Comparison of ENCODE assay signal across 28 mouse cellular contexts in the genomic region with DNA sequence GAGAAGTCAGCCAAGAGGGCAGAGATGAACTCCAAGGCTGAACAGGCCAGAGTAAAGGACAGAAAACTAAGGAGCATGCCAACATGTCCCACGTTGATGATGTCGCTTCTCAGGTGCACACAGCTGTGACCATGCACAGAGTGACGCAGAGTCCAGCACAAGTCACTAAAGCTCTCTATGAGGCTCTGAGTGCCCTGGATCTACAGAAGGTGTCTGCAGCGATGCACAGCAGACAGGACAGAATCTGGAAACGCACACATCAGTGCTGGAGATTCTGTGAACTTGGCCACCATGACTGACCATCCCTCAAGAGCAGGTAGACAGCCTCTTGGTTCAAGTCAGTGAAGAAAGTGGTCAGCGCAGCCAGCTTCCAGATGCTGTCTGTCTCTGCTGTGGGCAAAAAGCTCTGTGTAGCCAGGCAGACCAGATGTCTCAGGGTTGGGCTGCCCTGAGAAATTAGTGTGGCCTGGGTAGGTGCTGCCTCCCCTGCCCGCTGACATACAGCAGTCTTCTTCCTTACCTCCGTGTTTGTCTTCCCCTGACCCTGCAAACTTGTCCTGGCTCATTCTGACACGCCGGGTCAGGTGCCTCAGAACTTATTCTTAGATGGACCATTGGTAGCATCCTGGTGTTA. TPM values are rescaled to one million over a fixed set of nuclear protein-coding genes. Genes with fewer than 3 reads are reported as not detected.
DNase-seq lines count a peak whose midpoint lies in the region; ATAC-seq lines count a peak whose summit lies in the region.
"Had no signal": no experiment of that assay in that cellular context is flagged by ENCODE, and none has a peak within 500 bp of the region (broad histone marks: within the 10 kb centered on the region; RNA-seq: fewer than 3 reads in every experiment).

No protein-coding gene starts in this region.

- H3K36me3 ChIP-seq in forebrain, embryonic 15.5 days = no peaks in the 10 kb centered on the region
- no peaks in the 10 kb centered on the region for H3K36me3 ChIP-seq in forebrain, embryonic 12.5 days (replicated peaks)
- no peaks in the 10 kb centered on the region for H3K36me3 ChIP-seq in limb, embryonic 15.5 days
- H3K36me3 ChIP-seq in limb, embryonic 10.5 days = no peaks in the 10 kb centered on the region
- H3K36me3 ChIP-seq in embryonic facial prominence, embryonic 10.5 days (replicated peaks) = no peaks in the 10 kb centered on the region
- H3K36me3 ChIP-seq in midbrain, embryonic 14.5 days (ENCODE audit: control insufficient read depth, insufficient read depth, low read length) = no peaks in the 10 kb centered on the region
- H3K36me3 ChIP-seq: embryonic facial prominence, embryonic 12.5 days; embryonic facial prominence, embryonic 15.5 days; heart, embryonic 12.5 days; heart, embryonic 15.5 days; hindbrain, embryonic 10.5 days; hindbrain, embryonic 13.5 days; intestine, embryonic 15.5 days had no signal

- no peak overlapping the region for H3K27ac ChIP-seq in forebrain, embryonic 15.5 days (replicated peaks)
- H3K27ac ChIP-seq in forebrain, embryonic 12.5 days = no peak overlapping the region; the same call in 1 of the 2 replicates
- H3K27ac ChIP-seq in limb, embryonic 15.5 days = no peak overlapping the region
- H3K27ac ChIP-seq in limb, embryonic 10.5 days = no peak overlapping the region
- 0 out of 2 replicates have a peak overlapping the region, but pooled peaks have one; percentile 14 for H3K27ac ChIP-seq in embryonic facial prominence, embryonic 10.5 days (replicated peaks)
- H3K27ac ChIP-seq in midbrain, embryonic 14.5 days (replicated peaks; ENCODE audit: low read depth, low read length) = 0 out of 2 replicates have a peak overlapping the region, but pooled peaks have one; percentile 5
- H3K27ac ChIP-seq: embryonic facial prominence, embryonic 12.5 days; embryonic facial prominence, embryonic 15.5 days; forebrain, embryonic 13.5 days; heart, embryonic 15.5 days; hindbrain, embryonic 10.5 days; hindbrain, embryonic 13.5 days; intestine, embryonic 15.5 days had no signal

- H3K9ac ChIP-seq in forebrain, embryonic 15.5 days (replicated peaks) = no peak overlapping the region
- H3K9ac ChIP-seq in forebrain, embryonic 12.5 days = no peak overlapping the region
- no peak overlapping the region for H3K9ac ChIP-seq in limb, embryonic 15.5 days
- H3K9ac ChIP-seq in midbrain, embryonic 14.5 days (replicated peaks; ENCODE audit: low read length) = no peak overlapping the region
- H3K9ac ChIP-seq: embryonic facial prominence, embryonic 12.5 days; embryonic facial prominence, embryonic 15.5 days; forebrain, embryonic 13.5 days; heart, embryonic 12.5 days; heart, embryonic 15.5 days; hindbrain, embryonic 13.5 days; intestine, embryonic 15.5 days had no signal

- H3K4me2 ChIP-seq in forebrain, embryonic 15.5 days (replicated peaks) = no peak overlapping the region
- H3K4me2 ChIP-seq in forebrain, embryonic 12.5 days = no peak overlapping the region
- no peak overlapping the region for H3K4me2 ChIP-seq in limb, embryonic 15.5 days
- no peak overlapping the region for H3K4me2 ChIP-seq in midbrain, embryonic 14.5 days (ENCODE audit: low read length)
- H3K4me2 ChIP-seq: embryonic facial prominence, embryonic 12.5 days; embryonic facial prominence, embryonic 15.5 days; forebrain, embryonic 13.5 days; heart, embryonic 12.5 days; heart, embryonic 15.5 days; hindbrain, embryonic 13.5 days; intestine, embryonic 15.5 days had no signal

- no peak for DNase-seq in limb, embryonic 10.5 days (ENCODE audit: low spot score)
- DNase-seq in embryonic facial prominence, embryonic 10.5 days (ENCODE audit: low spot score) = no peak
- DNase-seq in midbrain, embryonic 14.5 days = no peak
- no peak for DNase-seq in gastrocnemius, postnatal 10 days
- DNase-seq in adrenal gland, postnatal 36 days = no peak
- DNase-seq: adrenal gland, adult 8-10 months; adrenal gland, postnatal 25 days; B cell, adult 2 months; cerebellum, adult 18-20 months; cerebellum, adult 9-10 months; cerebellum, postnatal 14 days; gastrocnemius, postnatal 36 days; heart, postnatal 10 days; heart, postnatal 36 days had no signal

- no peak overlapping the region for H3K4me3 ChIP-seq in forebrain, embryonic 15.5 days
- no peak overlapping the region for H3K4me3 ChIP-seq in forebrain, embryonic 12.5 days (replicated peaks)
- no peak overlapping the region for H3K4me3 ChIP-seq in limb, embryonic 15.5 days
- no peak overlapping the region for H3K4me3 ChIP-seq in limb, embryonic 10.5 days
- H3K4me3 ChIP-seq in embryonic facial prominence, embryonic 10.5 days = no peak overlapping the region
- no peak overlapping the region for H3K4me3 ChIP-seq in midbrain, embryonic 14.5 days (replicated peaks; ENCODE audit: low read depth, low read length)
- H3K4me3 ChIP-seq: embryonic facial prominence, embryonic 12.5 days; embryonic facial prominence, embryonic 15.5 days; forebrain, embryonic 13.5 days; heart, embryonic 12.5 days; heart, embryonic 15.5 days; hindbrain, embryonic 10.5 days; hindbrain, embryonic 13.5 days; intestine, embryonic 15.5 days had no signal

- ATAC-seq in forebrain, embryonic 15.5 days (replicated peaks) = peak; percentile 38; the same call in 1 of the 2 replicates
- ATAC-seq in forebrain, embryonic 12.5 days (ENCODE audit: low FRiP score) = no peak
- 0 out of 2 replicates have a peak, but pooled peaks have one; percentile 61 for ATAC-seq in limb, embryonic 15.5 days (ENCODE audit: insufficient number of reproducible peaks, low FRiP score, low TSS enrichment, low read depth)
- no peak for ATAC-seq in midbrain, embryonic 14.5 days (ENCODE audit: low FRiP score, low TSS enrichment)
- ATAC-seq: hindbrain, embryonic 16.5 days; intestine, embryonic 15.5 days had no signal

- H3K27me3 ChIP-seq in forebrain, embryonic 15.5 days = no peaks in the 10 kb centered on the region
- H3K27me3 ChIP-seq in forebrain, embryonic 12.5 days = no peaks in the 10 kb centered on the region
- H3K27me3 ChIP-seq in limb, embryonic 15.5 days = no peaks in the 10 kb centered on the region
- no peaks in the 10 kb centered on the region for H3K27me3 ChIP-seq in limb, embryonic 10.5 days (ENCODE audit: low read depth, poor library complexity, severe bottlenecking)
- no peaks in the 10 kb centered on the region for H3K27me3 ChIP-seq in embryonic facial prominence, embryonic 10.5 days (replicated peaks; ENCODE audit: low read depth, poor library complexity, severe bottlenecking)
- no peaks in the 10 kb centered on the region for H3K27me3 ChIP-seq in midbrain, embryonic 14.5 days (ENCODE audit: control insufficient read depth, insufficient read depth, low read length)
- H3K27me3 ChIP-seq: embryonic facial prominence, embryonic 12.5 days; forebrain, embryonic 13.5 days; heart, embryonic 12.5 days; heart, embryonic 15.5 days; hindbrain, embryonic 13.5 days; intestine, embryonic 15.5 days had no signal

- WGBS in forebrain, embryonic 15.5 days = 86% methylated on average over 10 of the region's 10 CpGs
- 85% methylated on average over 10 of the region's 10 CpGs for WGBS in forebrain, embryonic 12.5 days
- WGBS in limb, embryonic 15.5 days = 83% methylated on average over 10 of the region's 10 CpGs
- 81% methylated on average over 10 of the region's 10 CpGs for WGBS in limb, embryonic 10.5 days
- WGBS in embryonic facial prominence, embryonic 10.5 days = 86% methylated on average over 10 of the region's 10 CpGs
- 84% methylated on average over 10 of the region's 10 CpGs for WGBS in midbrain, embryonic 14.5 days

- H3K9me3 ChIP-seq in forebrain, embryonic 15.5 days = no peaks in the 10 kb centered on the region
- no peaks in the 10 kb centered on the region for H3K9me3 ChIP-seq in forebrain, embryonic 12.5 days
- H3K9me3 ChIP-seq in limb, embryonic 15.5 days = no peaks in the 10 kb centered on the region
- H3K9me3 ChIP-seq in limb, embryonic 10.5 days (replicated peaks) = no peaks in the 10 kb centered on the region
- no peaks in the 10 kb centered on the region for H3K9me3 ChIP-seq in embryonic facial prominence, embryonic 10.5 days
- H3K9me3 ChIP-seq in midbrain, embryonic 14.5 days (ENCODE audit: control insufficient read depth, low read length) = no peaks in the 10 kb centered on the region
- H3K9me3 ChIP-seq: embryonic facial prominence, embryonic 12.5 days; embryonic facial prominence, embryonic 15.5 days; forebrain, embryonic 13.5 days; heart, embryonic 12.5 days; heart, embryonic 15.5 days; hindbrain, embryonic 10.5 days; hindbrain, embryonic 13.5 days; intestine, embryonic 15.5 days had no signal

- H3K4me1 ChIP-seq in forebrain, embryonic 15.5 days = peaks cover 17% of the 10 kb centered on the region
- peaks cover 13% of the 10 kb centered on the region for H3K4me1 ChIP-seq in forebrain, embryonic 12.5 days
- 0 out of 2 replicates have a peak, but pooled peaks cover 2% of the 10 kb centered on the region for H3K4me1 ChIP-seq in limb, embryonic 15.5 days
- peaks cover 24% of the 10 kb centered on the region for H3K4me1 ChIP-seq in limb, embryonic 10.5 days
- H3K4me1 ChIP-seq in embryonic facial prominence, embryonic 10.5 days = peaks cover 14% of the 10 kb centered on the region
- peaks cover 7% of the 10 kb centered on the region for H3K4me1 ChIP-seq in midbrain, embryonic 14.5 days (ENCODE audit: control insufficient read depth, insufficient read depth, low read length)
- H3K4me1 ChIP-seq: embryonic facial prominence, embryonic 15.5 days; intestine, embryonic 15.5 days had no signal

RNA-seq across cellular contexts. Expression of a gene that starts 43.8 kb away (rescaled TPM):
- polyA plus RNA-seq in forebrain, embryonic 15.5 days (2015; fragmentation: Nextera tagmentation; extraction: Ambion mirVana) = 0.04 TPM in 2 replicates
- 0.08 TPM in 1 of 2 replicates, not detected in the other for polyA plus RNA-seq in forebrain, embryonic 12.5 days (2016; fragmentation: Nextera tagmentation; extraction: Ambion mirVana)
- 0.03 TPM in 1 of 2 replicates, not detected in the other for polyA plus RNA-seq in limb, embryonic 15.5 days (2015; fragmentation: Nextera tagmentation; extraction: Ambion mirVana)
- polyA plus RNA-seq in limb, embryonic 10.5 days (2016; fragmentation: Nextera tagmentation; extraction: Ambion mirVana) = 0.03 and 0.08 TPM in 2 replicates
- 0.14 TPM in 1 of 2 replicates, not detected in the other for polyA plus RNA-seq in embryonic facial prominence, embryonic 10.5 days (2016; fragmentation: Nextera tagmentation; extraction: Ambion mirVana)
- 0.07 and 0.08 TPM in 2 replicates for polyA plus RNA-seq in midbrain, embryonic 14.5 days (2014; fragmentation: Nextera tagmentation; extraction: Ambion mirVana)
- total RNA-seq in gastrocnemius, postnatal 10 days (2021) = under 1 TPM in 1 of 2 experiments, not detected in 1; 0.05 TPM
- under 1 TPM in 1 of 2 experiments, not detected in 1; 0.10 TPM for total RNA-seq in adrenal gland, postnatal 36 days (2021)
- total RNA-seq: adrenal gland, adult 8-10 months; adrenal gland, postnatal 25 days; granulocyte monocyte progenitor cell, adult 5-6 weeks; MEL had no signal
- polyA plus RNA-seq: embryonic facial prominence, embryonic 15.5 days; forebrain, embryonic 13.5 days had no signal

Comparison
In these comparisons a context has a peak if more than half of its experiments do, and no peak if none do; other contexts are left out.
1. ATAC-seq: peak in forebrain, embryonic 15.5 days (single experiment) and limb, embryonic 15.5 days (single experiment); none in forebrain, embryonic 12.5 days (single experiment) and midbrain, embryonic 14.5 days (single experiment).
2. H3K27ac ChIP-seq: peak in embryonic facial prominence, embryonic 10.5 days (single experiment) and midbrain, embryonic 14.5 days (single experiment); none in forebrain, embryonic 15.5 days (single experiment), forebrain, embryonic 12.5 days (single experiment), limb, embryonic 15.5 days (single experiment) and limb, embryonic 10.5 days (single experiment).